Mouse (Mus musculus) lung, embryonic 16.5 days (tissue): ENCODE measurements around the gene Cyp17a1. TPM values are rescaled to one million over a fixed set of nuclear protein-coding genes. Genes with fewer than 3 reads are reported as not detected.

Experiments used
- ATAC-seq: fragments of 200-750 bp; cut with Nextera tagmentation; 2 replicates; pipeline ENCODE4 v1.8.0; 2017; ENCODE audit warnings: low read depth, mild to moderate bottlenecking, moderate library complexity
- H3K27ac ChIP-seq: fragments of 300-500 bp; sonication (generic); 2 replicates; pipeline ENCODE4 v1.5.1; 2014; ENCODE audit warnings: mild to moderate bottlenecking, control low read depth, low read length
- H3K27me3 ChIP-seq: fragments of 300-500 bp; sonication (generic); 2 replicates; pipeline ENCODE4 v1.6.1; 2014; ENCODE audit warnings: low read depth, low read length, mixed read lengths; ENCODE audit not compliant: control insufficient read depth, insufficient read depth
- H3K36me3 ChIP-seq: fragments of 300-500 bp; sonication (generic); 2 replicates; pipeline ENCODE4 v1.6.1; 2014; ENCODE audit warnings: low read length; ENCODE audit not compliant: control insufficient read depth, insufficient read depth
- H3K4me1 ChIP-seq: fragments of 300-500 bp; sonication (generic); replicated peaks from 2 replicates; pipeline ENCODE4 v1.6.1; 2014; ENCODE audit warnings: low read length, mixed read lengths; ENCODE audit not compliant: control insufficient read depth, insufficient read depth
- H3K4me2 ChIP-seq: fragments of 300-500 bp; sonication (generic); 2 replicates; pipeline ENCODE4 v1.6.1; 2014; ENCODE audit warnings: low read depth, low read length, control low read depth
- H3K4me3 ChIP-seq: fragments of 300-500 bp; sonication (generic); 2 replicates; pipeline ENCODE4 v1.5.1; 2014; ENCODE audit warnings: mild to moderate bottlenecking, low read length, control low read depth
- H3K9ac ChIP-seq: fragments of 300-500 bp; sonication (generic); 2 replicates; pipeline ENCODE4 v1.6.1; 2014; ENCODE audit warnings: low read length, control low read depth
- H3K9me3 ChIP-seq: fragments of 300-500 bp; sonication (generic); 2 replicates; pipeline ENCODE4 v1.6.1; 2016; ENCODE audit warnings: low read length; ENCODE audit not compliant: control insufficient read depth
- WGBS: fragments of 180-500 bp; shearing (Covaris S2); extraction: QIAGEN DNeasy Blood & Tissue Kit; methylation state at CpG from one replicate; pipeline ENCODE4 v1.1.7; 2014; 5-methylcytosine and 5-hydroxymethylcytosine counted together
- polyA plus RNA-seq: library from polyadenylated mRNA; unstranded; fragments of >200 nt; fragmentation: Nextera tagmentation; extraction: Ambion mirVana; gene quantifications from 2 replicates; pipeline ENCODE4 v1.2.1, GENCODE M21; 2015

Cyp17a1 gene
- polyA plus RNA-seq, 1 experiment from 2014 or later, result 0.09 TPM

DNA sequence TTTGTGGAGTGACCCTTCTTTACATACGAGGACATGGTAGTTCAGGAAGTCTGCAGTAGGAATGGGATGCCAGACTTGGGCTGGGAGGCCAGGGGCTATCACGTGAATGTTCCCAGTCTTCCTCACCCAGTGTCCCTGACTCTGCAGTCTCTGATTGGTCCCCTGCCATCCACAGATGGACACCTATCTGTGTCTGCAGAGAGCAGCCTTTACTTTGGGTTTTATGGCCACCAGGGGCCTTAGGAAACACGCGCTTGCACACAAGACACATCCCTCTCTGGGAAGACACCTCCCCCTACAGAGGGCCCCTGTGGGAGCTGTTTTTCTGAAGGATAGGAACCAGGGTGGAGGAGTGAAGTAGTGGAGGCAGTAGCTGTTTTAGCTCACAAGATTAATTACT is 11.5 kb downstream of the Cyp17a1 start:
- no peak overlapping the region for H3K27ac ChIP-seq
- no peak for ATAC-seq
- 45% methylated on average over 4 of the region's 4 CpGs for WGBS

DNA sequence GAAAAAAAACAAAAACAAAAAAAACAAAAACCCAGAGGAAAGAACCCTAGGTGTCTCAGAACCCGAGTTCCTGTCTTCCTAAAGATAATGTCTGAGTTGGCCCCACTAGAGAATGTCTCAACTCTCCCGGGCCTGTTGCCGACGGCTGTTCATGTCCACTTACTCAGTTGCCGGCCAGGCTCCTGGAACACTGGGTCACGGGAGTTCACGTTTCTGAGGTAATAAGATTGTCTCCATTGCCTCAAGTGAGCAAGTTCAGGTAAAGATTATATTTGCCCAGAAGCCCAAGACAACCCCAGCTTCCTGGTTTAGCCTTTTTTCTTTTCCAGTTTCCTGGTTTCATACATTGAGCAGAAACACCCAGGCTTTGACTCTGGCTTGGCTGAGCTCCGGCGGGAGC is 14.1 kb downstream of the Cyp17a1 start:
- WGBS, result 57% methylated on average over 9 of the region's 9 CpGs

More for the DNA sequence above, 11.5 kb downstream of the Cyp17a1 start:
- no peaks in the 10 kb centered on the region for H3K4me1 ChIP-seq
- no peaks in the 10 kb centered on the region for H3K27me3 ChIP-seq
- H3K4me3 ChIP-seq, result no peak overlapping the region
- H3K9me3 ChIP-seq, result no peaks in the 10 kb centered on the region
- no peak overlapping the region for H3K4me2 ChIP-seq
- no peak overlapping the region for H3K9ac ChIP-seq
- peaks cover 3% of the 10 kb centered on the region for H3K36me3 ChIP-seq

DNA sequence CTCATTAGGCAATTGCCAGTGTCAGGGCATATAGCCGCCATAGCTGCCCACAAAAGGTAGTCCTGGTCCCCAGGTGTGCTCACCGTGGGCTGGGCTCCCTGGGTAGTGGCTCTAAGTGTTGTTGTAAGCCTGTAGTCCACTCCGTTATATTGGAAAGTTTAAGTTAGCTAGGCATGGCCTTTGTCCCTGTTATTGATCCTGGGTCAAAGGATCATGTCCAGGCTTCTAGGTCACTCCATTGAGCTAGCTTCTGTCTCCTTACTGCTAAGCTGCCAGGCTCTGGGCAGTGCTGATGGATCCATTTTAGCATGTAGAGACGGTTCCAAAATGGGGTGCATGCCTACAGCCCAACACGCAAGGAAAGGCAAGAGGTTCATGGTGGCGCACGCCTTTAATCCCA is 14.6 kb downstream of the Cyp17a1 start:
- Histone ChIP-seq H3K36me3 (peaks cover 30% of the 10 kb centered on the region), H3K4me3 (no peak overlapping the region), H3K4me2 (no peak overlapping the region), H3K9ac (no peak overlapping the region), H3K27me3 (no peaks in the 10 kb centered on the region), H3K4me1 (no peaks in the 10 kb centered on the region), H3K27ac (no peak overlapping the region), H3K9me3 (no peaks in the 10 kb centered on the region)
- 93% methylated on average over 7 of the region's 7 CpGs for WGBS
- no peak for ATAC-seq

More for the DNA sequence above, 14.1 kb downstream of the Cyp17a1 start:
- Histone ChIP-seq H3K27ac (no peak overlapping the region), H3K4me2 (no peak overlapping the region), H3K9me3 (no peaks in the 10 kb centered on the region), H3K4me3 (no peak overlapping the region), H3K27me3 (no peaks in the 10 kb centered on the region), H3K9ac (no peak overlapping the region), H3K4me1 (no peaks in the 10 kb centered on the region), H3K36me3 (peaks cover 25% of the 10 kb centered on the region)
- ATAC-seq, result no peak

DNA sequence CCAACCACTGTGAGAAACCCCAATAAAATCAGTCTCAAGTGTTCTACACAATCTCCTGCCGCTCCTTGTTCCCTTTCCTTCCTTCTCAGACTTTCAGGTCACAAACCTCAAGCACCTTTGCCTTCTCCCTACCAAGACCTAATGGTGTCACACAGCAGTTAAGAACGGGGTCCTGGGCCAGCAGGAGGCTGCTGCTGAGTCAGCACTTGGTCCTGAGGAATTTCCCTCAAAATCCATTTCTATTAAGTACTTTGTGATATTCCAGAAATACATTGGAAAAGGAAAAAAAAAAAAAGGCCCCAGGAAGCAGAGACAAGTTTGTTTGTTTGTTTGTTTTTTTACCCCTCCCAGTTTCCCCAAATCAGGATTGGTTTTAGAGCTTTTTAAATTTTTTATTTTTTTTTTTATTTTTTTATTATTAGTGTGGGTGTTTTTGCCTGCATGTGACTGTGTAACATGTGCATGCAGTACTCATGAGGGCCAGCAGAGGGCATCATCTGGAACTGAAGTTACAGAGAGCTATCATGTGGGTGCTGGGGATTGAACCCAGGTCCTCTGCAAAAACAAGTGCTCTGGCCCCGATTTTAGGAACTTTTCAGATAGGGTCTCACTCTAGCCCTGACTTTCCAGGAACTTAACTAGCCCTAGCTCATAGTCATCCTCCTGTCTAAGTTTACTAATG is 15.5 kb downstream of the Cyp17a1 start:
- H3K9ac ChIP-seq, result no peak overlapping the region
- H3K27ac ChIP-seq, result no peak overlapping the region
- no peaks in the 10 kb centered on the region for H3K9me3 ChIP-seq
- H3K36me3 ChIP-seq, result peaks cover 35% of the 10 kb centered on the region
- no peak overlapping the region for H3K4me2 ChIP-seq
- no peak overlapping the region for H3K4me3 ChIP-seq
- H3K4me1 ChIP-seq, result no peaks in the 10 kb centered on the region
- ATAC-seq, result no peak
- H3K27me3 ChIP-seq, result no peaks in the 10 kb centered on the region
- 88% methylated on average over 3 of the region's 3 CpGs for WGBS

DNA sequence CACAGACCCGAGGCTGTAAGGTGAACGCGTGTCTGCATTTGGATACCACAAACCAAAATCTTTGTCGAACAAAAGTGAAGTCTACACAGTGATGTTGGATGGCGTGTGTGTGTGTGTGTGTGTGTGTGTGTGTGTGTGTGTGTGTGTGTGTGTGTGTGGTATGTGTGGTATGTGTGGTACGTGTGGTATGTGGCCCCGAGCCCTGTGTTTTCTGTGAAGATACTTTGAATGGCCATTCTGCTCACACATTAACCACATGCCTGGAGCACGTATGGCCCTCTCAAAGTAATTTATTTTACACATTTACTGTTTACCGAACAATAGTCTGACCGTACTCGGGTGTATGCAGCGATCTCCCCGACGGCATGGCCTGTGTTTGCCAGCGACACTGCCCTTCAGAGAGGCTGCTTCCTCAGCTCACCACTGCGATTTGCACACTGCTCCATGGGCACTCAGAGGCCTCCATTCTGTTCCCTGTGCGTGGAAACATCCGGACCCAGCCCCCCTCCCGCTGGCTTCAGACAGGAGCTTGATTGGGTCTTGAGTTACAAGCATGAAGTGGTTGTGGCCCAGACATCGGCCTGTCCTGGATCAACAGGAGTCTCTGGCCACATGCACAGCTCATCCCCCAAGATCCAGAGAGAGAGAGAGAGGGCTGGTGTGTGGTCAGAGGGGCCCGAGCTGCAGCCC is 16.7 kb downstream of the Cyp17a1 start:
- no peak; the same call in 1 of the 2 replicates for ATAC-seq
- no peak overlapping the region for H3K4me3 ChIP-seq
- H3K36me3 ChIP-seq, result peaks cover 35% of the 10 kb centered on the region
- H3K9me3 ChIP-seq, result no peaks in the 10 kb centered on the region
- no peaks in the 10 kb centered on the region for H3K27me3 ChIP-seq
- no peaks in the 10 kb centered on the region for H3K4me1 ChIP-seq
- H3K27ac ChIP-seq, result no peak overlapping the region
- WGBS, result 81% methylated on average over 21 of the region's 21 CpGs
- no peak overlapping the region for H3K9ac ChIP-seq
- H3K4me2 ChIP-seq, result no peak overlapping the region

DNA sequence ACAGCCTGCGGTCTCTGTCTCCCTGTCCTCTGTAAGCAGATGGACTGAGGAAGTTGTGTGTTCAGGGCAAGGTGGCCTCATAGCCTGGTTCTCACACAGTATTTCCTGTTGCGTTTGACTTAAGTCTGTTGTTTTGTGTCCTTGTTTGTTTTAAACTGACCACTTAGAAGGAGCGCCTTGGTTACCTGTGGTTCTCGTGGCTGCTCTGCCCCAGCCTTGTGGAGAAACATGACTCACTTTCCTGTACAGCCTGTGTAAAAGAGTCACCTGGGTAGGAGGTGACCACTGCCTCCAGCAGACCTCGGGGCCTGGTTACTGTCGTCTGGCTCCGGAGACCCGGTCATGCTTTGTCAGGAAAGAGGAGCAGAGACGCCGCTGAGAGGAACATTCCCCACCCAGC is 17.3 kb downstream of the Cyp17a1 start:
- Histone ChIP-seq H3K9ac (no peak overlapping the region), H3K4me3 (no peak overlapping the region), H3K9me3 (no peaks in the 10 kb centered on the region), H3K27ac (no peak overlapping the region), H3K4me1 (no peaks in the 10 kb centered on the region), H3K4me2 (no peak overlapping the region), H3K36me3 (peaks cover 35% of the 10 kb centered on the region), H3K27me3 (no peaks in the 10 kb centered on the region)
- WGBS, result 92% methylated on average over 10 of the region's 10 CpGs
- ATAC-seq, result no peak

DNA sequence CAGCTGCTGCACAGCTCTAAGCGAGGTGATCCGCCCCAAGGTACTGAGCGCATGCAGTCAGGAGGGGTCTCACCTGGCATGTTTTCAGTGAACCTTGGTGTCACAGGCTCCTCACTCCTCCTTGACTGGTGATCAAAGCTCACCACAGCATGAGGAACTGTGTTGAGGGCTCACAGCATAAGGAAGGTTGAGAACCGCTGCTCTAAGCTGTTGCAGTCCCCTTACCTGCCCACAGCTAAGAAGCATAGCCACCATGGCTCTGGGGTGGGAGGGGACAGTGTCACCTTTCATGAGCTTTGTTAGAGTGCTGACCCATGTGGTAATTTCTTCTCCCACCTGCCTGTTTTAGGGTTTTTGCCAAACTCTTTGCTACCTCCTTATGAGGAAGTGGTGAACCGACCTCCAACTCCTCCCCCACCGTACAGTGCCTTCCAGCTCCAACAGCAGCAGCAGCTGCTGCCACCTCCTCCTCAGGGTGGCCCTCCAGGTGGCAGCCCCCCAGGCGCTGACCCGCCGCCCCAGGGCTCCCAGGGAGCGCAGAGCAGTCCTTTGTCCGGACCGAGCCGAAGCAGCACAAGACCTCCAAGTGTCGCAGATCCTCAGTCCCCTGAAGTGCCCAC is 19.2 kb downstream of the Cyp17a1 start:
- H3K27me3 ChIP-seq, result no peaks in the 10 kb centered on the region
- peaks cover 35% of the 10 kb centered on the region for H3K36me3 ChIP-seq
- no peak overlapping the region for H3K9ac ChIP-seq
- no peaks in the 10 kb centered on the region for H3K4me1 ChIP-seq
- 90% methylated on average over 14 of the region's 14 CpGs for WGBS
- no peak overlapping the region for H3K4me3 ChIP-seq
- no peaks in the 10 kb centered on the region for H3K9me3 ChIP-seq
- no peak overlapping the region for H3K27ac ChIP-seq
- no peak overlapping the region for H3K4me2 ChIP-seq
- ATAC-seq, result no peak

DNA sequence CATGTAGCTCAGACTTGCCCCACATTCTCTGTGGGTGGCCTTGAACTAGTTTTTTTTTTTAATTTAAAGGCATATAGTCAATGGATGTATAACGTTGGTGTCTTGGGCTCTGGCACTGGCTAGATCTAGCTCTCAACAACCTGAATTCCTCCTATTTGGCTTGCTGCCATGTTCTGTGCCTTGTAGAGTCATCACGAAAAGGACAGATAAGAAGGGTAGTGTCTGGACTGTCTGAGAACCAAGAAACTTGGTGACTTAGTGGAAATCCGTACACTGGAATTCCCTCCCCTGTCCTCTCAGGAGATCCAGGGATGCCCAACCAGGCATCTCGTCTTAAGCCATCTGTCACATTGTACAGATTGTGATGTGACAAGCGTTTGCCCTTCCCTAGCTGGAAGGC is 19.8 kb downstream of the Cyp17a1 start:
- H3K4me1 ChIP-seq, result no peaks in the 10 kb centered on the region
- no peak for ATAC-seq
- H3K9me3 ChIP-seq, result no peaks in the 10 kb centered on the region
- H3K4me3 ChIP-seq, result no peak overlapping the region
- H3K27me3 ChIP-seq, result no peaks in the 10 kb centered on the region
- no peak overlapping the region for H3K4me2 ChIP-seq
- H3K27ac ChIP-seq, result no peak overlapping the region
- peaks cover 35% of the 10 kb centered on the region for H3K36me3 ChIP-seq
- WGBS, result 57% methylated on average over 5 of the region's 5 CpGs
- no peak overlapping the region for H3K9ac ChIP-seq

DNA sequence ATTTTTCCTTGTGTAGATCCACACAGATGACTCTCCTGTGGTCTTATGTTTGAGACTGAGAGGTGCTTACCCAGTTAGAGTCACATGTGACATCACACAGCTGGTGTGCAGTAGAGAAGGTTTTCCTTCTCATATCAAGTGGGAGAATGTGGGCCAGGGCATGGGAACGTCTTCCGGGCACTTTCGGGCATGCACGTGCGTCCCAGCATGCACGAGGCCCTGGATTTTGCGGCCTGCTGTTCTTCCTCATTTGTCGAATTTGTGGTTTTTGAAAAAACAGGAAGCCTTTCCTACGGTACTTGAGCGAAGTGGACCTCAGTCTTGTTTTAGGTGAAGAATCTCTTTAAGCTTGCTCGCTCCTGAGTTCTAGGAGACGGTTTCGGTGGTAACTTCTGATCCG is 24.4 kb downstream of the Cyp17a1 start:
- Histone ChIP-seq H3K9ac (no peak overlapping the region), H3K9me3 (no peaks in the 10 kb centered on the region), H3K27ac (no peak overlapping the region), H3K4me2 (no peak overlapping the region), H3K4me3 (no peak overlapping the region), H3K4me1 (peaks cover 24% of the 10 kb centered on the region), H3K36me3 (peaks cover 14% of the 10 kb centered on the region), H3K27me3 (no peaks in the 10 kb centered on the region)
- WGBS, result 86% methylated on average over 14 of the region's 14 CpGs
- ATAC-seq, result no peak
